Comparison of ENCODE assay signal across 10 mouse cellular contexts in genomic region chrX:166971721-166972120, GRCm38 (mm10).
DNase-seq lines count a peak whose midpoint lies in the region; ATAC-seq and TF ChIP-seq lines count a peak whose summit lies in the region.
"Had no signal": no experiment of that assay in that cellular context is flagged by ENCODE, and none has a peak within 500 bp of the region (broad histone marks: within the 10 kb centered on the region; RNA-seq: fewer than 3 reads in every experiment).

No protein-coding gene starts in this region.

- no peak for TF ChIP-seq CTCF in hindbrain, postnatal 0 days (IDR thresholded peaks at IDR 0.05; ENCODE audit: low read depth)
- no peak for TF ChIP-seq CTCF in layer of hippocampus, adult 2 months (conservative IDR thresholded peaks at IDR 0.05)

- H3K36me3 ChIP-seq in hindbrain, postnatal 0 days (ENCODE audit: insufficient read depth, low read length) = no peaks in the 10 kb centered on the region
- no peaks in the 10 kb centered on the region for H3K36me3 ChIP-seq in hindbrain, embryonic 10.5 days
- no peaks in the 10 kb centered on the region for H3K36me3 ChIP-seq in heart, embryonic 14.5 days (ENCODE audit: control insufficient read depth, insufficient read depth, low read length)
- no peaks in the 10 kb centered on the region for H3K36me3 ChIP-seq in midbrain, embryonic 13.5 days
- H3K36me3 ChIP-seq: embryonic facial prominence, embryonic 13.5 days had no signal

- H3K27ac ChIP-seq in hindbrain, postnatal 0 days = no peak overlapping the region
- H3K27ac ChIP-seq in hindbrain, embryonic 10.5 days = no peak overlapping the region
- peak overlapping the region; percentile 22 to 80; a peak in 3 of 4 replicates for H3K27ac ChIP-seq in heart, embryonic 14.5 days (replicated peaks in 1 of 2; ENCODE audit: control insufficient read depth in 1 of 2, insufficient read depth in 1 of 2, low read depth in 2 of 2, low read length in 2 of 2)
- H3K27ac ChIP-seq in midbrain, embryonic 13.5 days = peak overlapping the region; percentile 44; the same call in 1 of the 2 replicates
- H3K27ac ChIP-seq in layer of hippocampus, adult 2 months = no peak overlapping the region
- H3K27ac ChIP-seq: embryonic facial prominence, embryonic 13.5 days had no signal

- no peak overlapping the region for H3K4me3 ChIP-seq in hindbrain, postnatal 0 days (ENCODE audit: low read length)
- H3K4me3 ChIP-seq in hindbrain, embryonic 10.5 days = no peak overlapping the region
- no peak overlapping the region for H3K4me3 ChIP-seq in heart, embryonic 14.5 days (ENCODE audit: control insufficient read depth in 1 of 2, insufficient read depth in 1 of 2, low read depth in 1 of 2, low read length in 2 of 2)
- no peak overlapping the region for H3K4me3 ChIP-seq in midbrain, embryonic 13.5 days (replicated peaks)
- H3K4me3 ChIP-seq in layer of hippocampus, adult 2 months = no peak overlapping the region
- H3K4me3 ChIP-seq: embryonic facial prominence, embryonic 13.5 days had no signal

- H3K9ac ChIP-seq in hindbrain, postnatal 0 days (replicated peaks; ENCODE audit: low read length) = no peak overlapping the region
- H3K9ac ChIP-seq in heart, embryonic 14.5 days (ENCODE audit: low read length) = no peak overlapping the region
- H3K9ac ChIP-seq in midbrain, embryonic 13.5 days (replicated peaks) = no peak overlapping the region
- H3K9ac ChIP-seq: embryonic facial prominence, embryonic 13.5 days had no signal

- H3K4me2 ChIP-seq in hindbrain, postnatal 0 days (ENCODE audit: low read depth, low read length) = no peak overlapping the region
- no peak overlapping the region for H3K4me2 ChIP-seq in heart, embryonic 14.5 days (ENCODE audit: low read length)
- H3K4me2 ChIP-seq in midbrain, embryonic 13.5 days (replicated peaks) = no peak overlapping the region
- H3K4me2 ChIP-seq: embryonic facial prominence, embryonic 13.5 days had no signal

- H3K27me3 ChIP-seq in hindbrain, postnatal 0 days (ENCODE audit: insufficient read depth, low read length) = no peaks in the 10 kb centered on the region
- peaks cover 51% of the 10 kb centered on the region for H3K27me3 ChIP-seq in hindbrain, embryonic 10.5 days (ENCODE audit: insufficient read depth, poor library complexity, severe bottlenecking)
- H3K27me3 ChIP-seq in heart, embryonic 14.5 days (ENCODE audit: control insufficient read depth, insufficient read depth, low read length) = no peaks in the 10 kb centered on the region
- H3K27me3 ChIP-seq in midbrain, embryonic 13.5 days = peaks cover 25% of the 10 kb centered on the region
- H3K27me3 ChIP-seq: CH12.LX had no signal

- no peaks in the 10 kb centered on the region for H3K4me1 ChIP-seq in hindbrain, postnatal 0 days (ENCODE audit: insufficient read depth, low read length)
- no peaks in the 10 kb centered on the region for H3K4me1 ChIP-seq in hindbrain, embryonic 10.5 days (replicated peaks)
- peaks cover 0 to 11% of the 10 kb centered on the region in 2 experiments; a peak in 1 of 4 replicates for H3K4me1 ChIP-seq in heart, embryonic 14.5 days (ENCODE audit: control insufficient read depth in 2 of 2, insufficient read depth in 2 of 2, low read length in 2 of 2)
- H3K4me1 ChIP-seq in midbrain, embryonic 13.5 days (replicated peaks) = no peaks in the 10 kb centered on the region
- H3K4me1 ChIP-seq: embryonic facial prominence, embryonic 13.5 days had no signal

- 36% methylated on average over 1 of the region's 1 CpGs for WGBS in hindbrain, postnatal 0 days
- 38% methylated on average over 1 of the region's 1 CpGs for WGBS in hindbrain, embryonic 10.5 days
- WGBS in heart, embryonic 14.5 days = 22% methylated on average over 1 of the region's 1 CpGs
- 23% methylated on average over 1 of the region's 1 CpGs for WGBS in midbrain, embryonic 13.5 days

- H3K9me3 ChIP-seq in hindbrain, postnatal 0 days (ENCODE audit: low read length) = no peaks in the 10 kb centered on the region
- no peaks in the 10 kb centered on the region for H3K9me3 ChIP-seq in hindbrain, embryonic 10.5 days
- H3K9me3 ChIP-seq in heart, embryonic 14.5 days (ENCODE audit: control insufficient read depth, low read length) = no peaks in the 10 kb centered on the region
- H3K9me3 ChIP-seq in midbrain, embryonic 13.5 days = no peaks in the 10 kb centered on the region
- H3K9me3 ChIP-seq: embryonic facial prominence, embryonic 13.5 days had no signal

- peak; percentile 45 for DNase-seq in hindbrain, postnatal 0 days (ENCODE audit: low spot score)
- no peak for DNase-seq in hindbrain, embryonic 10.5 days (ENCODE audit: low spot score)
- peak; percentile 3 for DNase-seq in adipocyte (ENCODE audit: low spot score)
- no peak for DNase-seq in layer of hippocampus, adult 2 months (ENCODE audit: low spot score in 2 of 2)
- DNase-seq in layer of hippocampus, adult 11-12 months (ENCODE audit: low spot score) = no peak
- DNase-seq in urinary bladder, postnatal 25 days (ENCODE audit: low spot score) = no peak

- ATAC-seq in hindbrain, postnatal 0 days = no peak
- peak; percentile 89 for ATAC-seq in heart, embryonic 14.5 days (ENCODE audit: insufficient number of reproducible peaks, insufficient read depth, low FRiP score, low read depth)
- peak; percentile 83 for ATAC-seq in midbrain, embryonic 13.5 days

Comparison
In these comparisons a context has a peak if more than half of its experiments do, and no peak if none do; other contexts are left out.
1. DNase-seq: peak in hindbrain, postnatal 0 days (single experiment) and adipocyte (single experiment); none in hindbrain, embryonic 10.5 days (single experiment), layer of hippocampus, adult 2 months (0 of 2), layer of hippocampus, adult 11-12 months (single experiment) and urinary bladder, postnatal 25 days (single experiment).
2. H3K27ac ChIP-seq: peak in heart, embryonic 14.5 days (2 of 2) and midbrain, embryonic 13.5 days (single experiment); none in hindbrain, postnatal 0 days (single experiment), hindbrain, embryonic 10.5 days (single experiment) and layer of hippocampus, adult 2 months (single experiment).